Mouse (Mus musculus) embryonic facial prominence, embryonic 11.5 days (tissue): ENCODE measurements around the gene Gprc5c. TPM values are rescaled to one million over a fixed set of nuclear protein-coding genes. Genes with fewer than 3 reads are reported as not detected.
A peak's percentile ranks its signal among the peaks of the same experiment; 100 is the strongest.

ENCODE experiments used
- ATAC-seq: fragments of 200-750 bp; cut with Nextera tagmentation; replicated peaks from 2 replicates; pipeline ENCODE4 v1.8.0; 2017; ENCODE audit warnings: low read depth; ENCODE audit not compliant: insufficient number of reproducible peaks, low FRiP score, low TSS enrichment
- DNase-seq: peaks from one replicate; pipeline ENCODE4 v3.0.0-alpha.2; 2015; ENCODE audit warnings: low spot score
- H3K27ac ChIP-seq: fragments of 300-500 bp; sonication (generic); replicated peaks from 2 replicates; pipeline ENCODE4 v1.5.1; 2014; ENCODE audit warnings: mild to moderate bottlenecking, low read depth, low read length, control low read depth
- H3K27me3 ChIP-seq: fragments of 300-500 bp; sonication (generic); 2 replicates; pipeline ENCODE4 v1.6.1; 2014; ENCODE audit warnings: mild to moderate bottlenecking, low read length, moderate library complexity, mixed read lengths; ENCODE audit not compliant: control insufficient read depth, insufficient read depth
- H3K36me3 ChIP-seq: fragments of 300-500 bp; sonication (generic); replicated peaks from 2 replicates; pipeline ENCODE4 v1.6.1; 2014; ENCODE audit warnings: low read depth, mild to moderate bottlenecking, low read length, moderate library complexity, mixed read lengths; ENCODE audit not compliant: control insufficient read depth, insufficient read depth
- H3K4me1 ChIP-seq: fragments of 300-500 bp; sonication (generic); 2 replicates; pipeline ENCODE4 v1.6.1; 2014; ENCODE audit warnings: low read length, mixed read lengths; ENCODE audit not compliant: control insufficient read depth, insufficient read depth
- H3K4me2 ChIP-seq: fragments of 300-500 bp; sonication (generic); 2 replicates; pipeline ENCODE4 v1.6.1; 2014; ENCODE audit warnings: low read depth, mild to moderate bottlenecking, control low read depth, low read length, moderate library complexity
- H3K4me3 ChIP-seq: fragments of 300-500 bp; sonication (generic); 2 replicates; pipeline ENCODE4 v1.5.1; 2014; ENCODE audit warnings: low read depth, low read length, control low read depth
- H3K9ac ChIP-seq: fragments of 300-500 bp; sonication (generic); replicated peaks from 2 replicates; pipeline ENCODE4 v1.6.1; 2014; ENCODE audit warnings: mild to moderate bottlenecking, control low read depth, low read length
- H3K9me3 ChIP-seq: fragments of 300-500 bp; sonication (generic); replicated peaks from 2 replicates; pipeline ENCODE4 v1.6.1; 2016; ENCODE audit warnings: mild to moderate bottlenecking, low read length, inconsistent platforms, mixed read lengths; ENCODE audit not compliant: control insufficient read depth
- WGBS: fragments of 180-500 bp; shearing (Covaris S2); extraction: QIAGEN DNeasy Blood & Tissue Kit; methylation state at CpG from one replicate; pipeline ENCODE4 v1.1.7; 2014; 5-methylcytosine and 5-hydroxymethylcytosine counted together
- polyA plus RNA-seq: library from polyadenylated mRNA; unstranded; fragments of >200 nt; fragmentation: Nextera tagmentation; extraction: Ambion mirVana; gene quantifications from 2 replicates; pipeline ENCODE4 v1.2.1, GENCODE M21; 2014

The Gprc5c gene
- polyA plus RNA-seq, 1 experiment from 2014 or later = 31.5 TPM

DNA sequence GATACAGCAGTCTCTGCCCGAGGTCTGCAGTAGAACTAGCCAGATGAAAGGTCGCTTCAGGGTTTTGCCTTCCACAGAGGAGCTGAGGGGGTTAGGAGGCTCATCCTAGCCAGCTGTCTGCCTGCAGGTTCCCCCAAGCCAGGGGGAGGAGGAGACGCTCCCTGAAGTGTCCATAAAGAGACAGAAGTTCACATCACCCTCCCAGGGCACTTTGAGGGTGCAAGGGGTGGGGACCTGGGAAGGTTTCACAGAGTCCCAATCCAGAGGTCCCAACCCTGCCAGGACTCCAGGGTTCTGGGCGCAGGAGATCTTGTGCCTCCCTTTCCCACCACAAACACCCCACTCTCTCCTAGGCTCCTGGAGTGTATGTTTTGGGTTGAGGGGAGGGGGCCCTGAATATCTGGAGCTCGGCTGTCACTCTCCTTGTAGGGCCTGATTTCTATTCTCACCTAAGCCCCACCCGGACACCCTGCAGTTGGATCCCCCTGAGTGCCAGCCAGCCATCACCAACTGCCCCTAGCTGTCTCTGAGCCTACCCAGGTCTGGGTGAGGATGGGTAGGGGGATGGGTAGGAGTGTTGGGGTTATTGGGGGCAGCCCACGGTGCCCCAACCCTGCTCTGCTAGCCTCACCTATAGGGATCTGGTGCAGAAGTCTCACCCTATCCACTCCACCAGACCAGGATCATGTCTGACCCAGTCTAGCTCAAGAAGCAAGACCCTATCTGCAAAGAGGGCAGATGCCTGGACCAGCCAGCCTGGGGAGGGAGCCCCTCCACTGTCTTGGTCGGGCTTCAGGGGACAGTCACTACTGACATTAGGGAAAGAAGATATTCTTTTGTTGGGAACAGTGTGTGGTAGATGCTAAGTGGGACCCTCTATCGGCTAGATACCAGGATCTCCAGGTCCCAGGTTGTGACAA lies 23.5 kb downstream of the Gprc5c start:
- Histone ChIP-seq H3K9me3 (no peaks in the 10 kb centered on the region), H3K4me1 (peaks cover 11% of the 10 kb centered on the region), H3K9ac (no peak overlapping the region), H3K36me3 (peaks cover 4% of the 10 kb centered on the region; the same call in 1 of the 2 replicates), H3K27me3 (no peaks in the 10 kb centered on the region), H3K27ac (no peak overlapping the region), H3K4me3 (no peak overlapping the region), H3K4me2 (no peak overlapping the region)
- 49% methylated on average over 9 of the region's 9 CpGs for WGBS
- 0 out of 2 replicates have a peak, but pooled peaks have one; percentile 46 for ATAC-seq
- DNase-seq = no peak

DNA sequence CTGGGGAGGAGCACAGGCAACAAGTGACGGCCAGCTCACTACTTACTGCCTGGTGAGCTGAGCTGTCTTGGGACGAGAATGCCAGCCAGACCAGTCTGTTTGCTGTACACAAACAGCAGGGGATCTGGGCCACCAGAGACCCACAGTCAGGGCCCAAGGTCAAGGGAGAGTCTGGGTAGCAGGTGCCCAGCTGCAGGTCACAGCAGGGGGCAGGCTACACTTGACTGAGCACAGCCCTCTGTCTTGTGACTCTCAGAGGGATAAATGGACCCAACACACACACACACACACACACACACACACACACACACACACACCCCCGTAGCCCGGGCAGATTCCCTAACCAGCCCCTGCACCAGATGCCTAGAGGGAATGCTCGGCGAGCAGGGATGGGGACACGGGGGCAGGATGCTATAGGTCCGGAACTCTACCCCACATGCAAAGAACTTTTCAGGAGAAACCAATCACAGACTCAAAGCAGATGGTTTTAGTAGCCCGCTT lies 24.4 kb downstream of the Gprc5c start:
- Histone ChIP-seq H3K27me3 (no peaks in the 10 kb centered on the region), H3K36me3 (peaks cover 4% of the 10 kb centered on the region; the same call in 1 of the 2 replicates), H3K4me2 (no peak overlapping the region), H3K4me1 (peaks cover 11% of the 10 kb centered on the region), H3K9me3 (no peaks in the 10 kb centered on the region), H3K27ac (no peak overlapping the region), H3K9ac (no peak overlapping the region; the same call in 1 of the 2 replicates), H3K4me3 (no peak overlapping the region)
- ATAC-seq (peak; percentile 44; the same call in 1 of the 2 replicates), DNase-seq (peak; percentile 59)
- 11% methylated on average over 9 of the region's 9 CpGs for WGBS

DNA sequence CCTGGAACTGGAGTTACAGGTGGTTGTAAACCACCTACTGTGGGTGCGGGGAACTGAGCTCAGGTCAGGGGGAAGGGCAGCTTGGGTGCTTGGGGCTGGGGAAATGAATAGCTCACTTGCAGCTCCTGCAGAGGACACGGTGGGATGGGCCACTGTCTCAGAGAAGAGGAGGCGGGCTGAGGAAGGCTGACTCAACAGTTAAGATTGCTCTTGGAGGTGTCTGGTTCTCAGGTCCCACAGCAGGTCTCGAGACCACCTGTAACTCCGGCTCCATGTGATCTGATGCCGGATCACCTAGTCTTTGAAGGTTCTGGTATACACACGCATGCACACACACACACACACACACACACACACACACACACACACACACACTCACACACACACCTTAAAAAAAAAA lies 25.2 kb downstream of the Gprc5c start:
- Histone ChIP-seq H3K27me3 (no peaks in the 10 kb centered on the region), H3K9me3 (no peaks in the 10 kb centered on the region), H3K4me2 (no peak overlapping the region), H3K4me3 (no peak overlapping the region), H3K36me3 (0 out of 2 replicates have a peak, but pooled peaks cover under 1% of the 10 kb centered on the region), H3K27ac (no peak overlapping the region), H3K4me1 (peaks cover 11% of the 10 kb centered on the region), H3K9ac (no peak overlapping the region)
- DNase-seq (no peak), ATAC-seq (no peak)
- 31% methylated on average over 7 of the region's 7 CpGs for WGBS

DNA sequence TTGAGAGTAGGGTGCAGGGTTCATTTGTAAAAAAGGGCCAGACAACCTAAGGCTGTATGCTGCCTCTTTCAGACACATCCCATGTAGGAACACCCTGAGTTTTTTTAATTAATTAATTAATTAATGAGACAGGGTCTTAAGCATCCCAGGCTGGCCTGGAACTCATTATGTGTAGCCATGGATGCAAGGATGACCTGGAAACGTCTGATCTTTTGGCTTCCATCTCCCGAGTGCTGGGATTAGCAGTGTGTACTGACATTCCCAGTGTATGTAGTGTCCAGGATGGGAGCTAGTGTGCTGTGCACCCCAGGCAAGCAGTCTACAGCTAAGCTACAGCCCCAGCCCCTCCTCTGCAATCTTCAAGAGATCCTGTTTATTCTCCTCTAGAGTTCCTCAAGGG lies 25.7 kb downstream of the Gprc5c start:
- 8% methylated on average over 2 of the region's 2 CpGs for WGBS
- ATAC-seq (no peak), DNase-seq (no peak)
- Histone ChIP-seq H3K9me3 (no peaks in the 10 kb centered on the region), H3K9ac (no peak overlapping the region), H3K27me3 (no peaks in the 10 kb centered on the region), H3K27ac (no peak overlapping the region), H3K4me3 (no peak overlapping the region), H3K4me1 (peaks cover 11% of the 10 kb centered on the region), H3K4me2 (no peak overlapping the region), H3K36me3 (no peaks in the 10 kb centered on the region)

DNA sequence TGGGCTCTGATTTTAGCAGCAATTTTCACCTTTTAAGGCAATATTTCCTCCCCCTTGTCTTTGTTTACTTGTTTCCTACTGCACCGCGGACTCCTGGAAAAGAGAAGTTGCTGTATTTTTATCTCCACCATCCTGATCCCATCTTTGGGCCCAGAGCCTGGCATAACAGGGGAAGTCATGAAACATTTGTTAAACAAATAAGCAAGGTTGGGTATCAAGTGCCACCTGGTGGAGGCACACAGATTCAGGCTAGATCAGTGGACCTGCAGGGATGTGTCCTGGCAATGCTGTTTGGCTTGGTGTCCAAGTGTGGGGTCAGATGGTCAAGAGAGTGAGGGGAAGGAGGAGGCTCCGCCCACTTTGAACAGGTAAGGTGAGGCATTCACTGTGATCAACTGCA lies 26.2 kb downstream of the Gprc5c start:
- no peaks in the 10 kb centered on the region for H3K9me3 ChIP-seq
- no peak overlapping the region for H3K4me3 ChIP-seq
- no peaks in the 10 kb centered on the region for H3K36me3 ChIP-seq
- peaks cover 11% of the 10 kb centered on the region for H3K4me1 ChIP-seq
- H3K4me2 ChIP-seq = no peak overlapping the region
- ATAC-seq = no peak
- WGBS = 50% methylated on average over 3 of the region's 3 CpGs
- peak; percentile 64 for DNase-seq
- no peaks in the 10 kb centered on the region for H3K27me3 ChIP-seq
- no peak overlapping the region for H3K27ac ChIP-seq
- H3K9ac ChIP-seq = no peak overlapping the region

DNA sequence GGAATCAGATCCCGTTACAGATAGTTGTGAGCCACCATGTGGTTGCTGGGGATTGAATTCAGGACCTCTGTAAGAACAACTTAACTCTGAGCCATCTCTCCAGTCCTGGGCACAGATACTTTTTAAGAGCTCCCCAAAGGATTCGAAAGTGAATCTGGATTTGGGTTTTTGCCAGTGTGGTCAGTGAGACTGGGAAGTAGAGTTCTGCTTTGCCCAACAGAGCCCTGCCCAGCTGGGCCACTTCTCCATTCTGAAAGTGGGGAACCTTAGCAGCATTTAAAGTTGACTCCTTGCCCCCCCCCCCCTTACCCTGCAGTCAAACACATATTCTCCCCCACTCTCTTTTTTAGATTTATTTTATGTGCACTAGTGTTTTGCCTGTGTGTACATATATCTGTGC lies 28.7 kb downstream of the Gprc5c start:
- H3K27me3 ChIP-seq = no peaks in the 10 kb centered on the region
- WGBS = 74% methylated on average over 2 of the region's 2 CpGs
- no peak overlapping the region for H3K4me2 ChIP-seq
- H3K9me3 ChIP-seq = no peaks in the 10 kb centered on the region
- H3K4me3 ChIP-seq = no peak overlapping the region
- peaks cover 3% of the 10 kb centered on the region; the same call in 1 of the 2 replicates for H3K4me1 ChIP-seq
- ATAC-seq = no peak
- H3K9ac ChIP-seq = no peak overlapping the region
- H3K27ac ChIP-seq = no peak overlapping the region
- no peak for DNase-seq
- no peaks in the 10 kb centered on the region for H3K36me3 ChIP-seq

DNA sequence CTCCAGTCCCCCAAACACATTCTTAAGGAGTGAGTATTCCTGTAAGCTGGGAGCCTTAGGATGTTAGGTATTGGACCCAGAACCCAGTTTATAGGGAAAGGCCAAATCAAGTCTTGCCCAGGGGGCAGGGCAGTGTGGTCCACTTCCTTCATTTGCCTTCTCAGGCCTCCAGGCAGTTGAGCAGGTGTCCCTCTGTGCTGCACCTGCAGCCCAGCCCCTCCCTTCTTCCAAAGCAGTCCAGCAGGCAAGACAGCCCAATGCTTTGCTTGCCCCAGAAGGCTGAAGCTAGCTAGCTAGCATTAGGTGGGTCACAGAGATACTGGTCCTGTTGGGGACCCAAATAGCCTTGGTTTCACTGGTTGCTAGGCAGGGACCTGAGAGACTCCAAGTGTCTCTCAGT lies 29.2 kb downstream of the Gprc5c start:
- DNase-seq (no peak), ATAC-seq (no peak)
- no peak overlapping the region for H3K4me2 ChIP-seq
- H3K4me1 ChIP-seq = peaks cover 3% of the 10 kb centered on the region; the same call in 1 of the 2 replicates
- H3K9me3 ChIP-seq = no peaks in the 10 kb centered on the region
- no peak overlapping the region for H3K27ac ChIP-seq
- H3K4me3 ChIP-seq = no peak overlapping the region
- H3K9ac ChIP-seq = no peak overlapping the region
- no peaks in the 10 kb centered on the region for H3K27me3 ChIP-seq
- H3K36me3 ChIP-seq = no peaks in the 10 kb centered on the region

DNA sequence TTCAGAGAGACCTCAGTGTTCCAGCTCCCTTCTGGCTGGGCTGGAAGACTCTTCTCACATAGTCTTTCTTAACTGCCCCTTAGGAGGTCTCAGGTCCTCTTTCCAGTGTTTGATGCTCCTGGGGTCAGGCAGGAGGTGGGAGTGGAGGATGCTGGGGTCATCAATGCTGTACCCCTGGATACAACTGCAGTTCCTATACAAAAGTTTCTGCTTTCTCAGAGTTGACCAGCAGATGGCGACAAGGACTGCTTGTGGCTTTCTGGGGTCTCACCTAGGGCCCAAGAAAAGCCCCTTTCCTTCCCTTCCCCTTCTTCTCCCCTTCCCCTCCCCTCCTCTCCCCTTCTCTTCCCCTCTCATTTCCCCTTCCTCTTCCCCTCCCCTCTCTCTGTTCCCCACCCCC lies 29.6 kb downstream of the Gprc5c start:
- no peak overlapping the region for H3K4me3 ChIP-seq
- H3K9me3 ChIP-seq = no peaks in the 10 kb centered on the region
- no peaks in the 10 kb centered on the region for H3K36me3 ChIP-seq
- no peak overlapping the region for H3K27ac ChIP-seq
- ATAC-seq (no peak), DNase-seq (peak; percentile 83)
- no peaks in the 10 kb centered on the region; the same call in 1 of the 2 replicates for H3K4me1 ChIP-seq
- no peak overlapping the region for H3K4me2 ChIP-seq
- 0% methylated on average over 1 of the region's 1 CpGs for WGBS
- H3K27me3 ChIP-seq = no peaks in the 10 kb centered on the region
- H3K9ac ChIP-seq = no peak overlapping the region
